Mouse (Mus musculus): ENCODE data around the gene Umodl1.

- TF ChIP-seq CTCF (IDR thresholded peaks at IDR 0.05; ENCODE audit: low read depth, low read length): no peak
- TF ChIP-seq TAL1 (conservative IDR thresholded peaks at IDR 0.05; ENCODE audit: low read depth, low read length): no peak
- TF ChIP-seq POLR2AphosphoS5 (IDR thresholded peaks at IDR 0.05; ENCODE audit: insufficient replicate concordance, low read depth, low read length): no peak
- no peak for TF ChIP-seq GATA1 (IDR thresholded peaks at IDR 0.05; ENCODE audit: borderline replicate concordance, low read length)
Observed at GRCm38 (mm10) chr17:30971877-30972276, 17.4 kb downstream of the Umodl1 start.

All from G1E (cell line).